Mouse (Mus musculus) midbrain, postnatal 0 days (tissue): ENCODE results near the gene Gm21985. TPM values are rescaled to one million over a fixed set of nuclear protein-coding genes. Genes with fewer than 3 reads are reported as not detected.

ENCODE experiments used
- ATAC-seq: fragments of 200-750 bp; cut with Nextera tagmentation; 2 replicates; pipeline ENCODE4 v1.8.0; 2017; ENCODE audit warnings: moderate number of reproducible peaks, mild to moderate bottlenecking, moderate TSS enrichment, moderate library complexity; ENCODE audit not compliant: low FRiP score
- DNase-seq: peaks from one replicate; pipeline ENCODE4 v3.0.0-alpha.2; 2015; ENCODE audit warnings: low spot score
- H3K27ac ChIP-seq: fragments of 300-500 bp; sonication (generic); 2 replicates; pipeline ENCODE4 v1.5.1; 2014; ENCODE audit warnings: low read depth, mild to moderate bottlenecking, low read length, mixed read lengths
- H3K27me3 ChIP-seq: fragments of 300-500 bp; sonication (generic); 2 replicates; pipeline ENCODE4 v1.6.1; 2014; ENCODE audit warnings: low read length, control low read depth, mixed read lengths; ENCODE audit not compliant: insufficient read depth
- H3K36me3 ChIP-seq: fragments of 300-500 bp; sonication (generic); 2 replicates; pipeline ENCODE4 v1.6.1; 2014; ENCODE audit warnings: low read length, control low read depth, mixed read lengths; ENCODE audit not compliant: insufficient read depth
- H3K4me1 ChIP-seq: fragments of 300-500 bp; sonication (generic); 2 replicates; pipeline ENCODE4 v1.6.1; 2014; ENCODE audit warnings: mild to moderate bottlenecking, control low read depth, antibody characterized with exemption, low read length, mixed read lengths; ENCODE audit not compliant: insufficient read depth
- H3K4me2 ChIP-seq: fragments of 300-500 bp; sonication (generic); 2 replicates; pipeline ENCODE4 v1.6.1; 2014; ENCODE audit warnings: low read depth, mild to moderate bottlenecking, low read length, mixed read lengths; ENCODE audit not compliant: poor library complexity, severe bottlenecking
- H3K4me3 ChIP-seq: fragments of 300-500 bp; sonication (generic); 2 replicates; pipeline ENCODE4 v1.5.1; 2014; ENCODE audit warnings: low read depth, mild to moderate bottlenecking, low read length, moderate library complexity
- H3K9ac ChIP-seq: fragments of 300-500 bp; sonication (generic); replicated peaks from 2 replicates; pipeline ENCODE4 v1.6.1; 2014; ENCODE audit warnings: mild to moderate bottlenecking, low read length, moderate library complexity, mixed read lengths; ENCODE audit not compliant: poor library complexity, severe bottlenecking
- H3K9me3 ChIP-seq: fragments of 300-500 bp; sonication (generic); 2 replicates; pipeline ENCODE4 v1.6.1; 2016; ENCODE audit warnings: low read length, control low read depth
- CTCF ChIP-seq: IDR thresholded peaks from 2 replicates; pipeline ENCODE4 v1.5.1; 2016; ENCODE audit warnings: antibody characterized with exemption, mild to moderate bottlenecking
- WGBS: fragments of 180-500 bp; shearing (Covaris S2); extraction: QIAGEN DNeasy Blood & Tissue Kit; methylation state at CpG from one replicate; pipeline ENCODE4 v1.1.7; 2014; 5-methylcytosine and 5-hydroxymethylcytosine counted together
- polyA plus RNA-seq: library from polyadenylated mRNA; unstranded; fragments of >200 nt; fragmentation: Nextera tagmentation; extraction: Ambion mirVana; gene quantifications from 2 replicates; pipeline ENCODE4 v1.2.1, GENCODE M21; 2015
- total RNA-seq: library from RNA; depleted of rRNA; stranded (reverse); fragments of >200 nt; gene quantifications from 2 replicates; pipeline ENCODE4 v1.2.3, GENCODE M21; 2014

Gene Gm21985
- total and polyA plus RNA-seq, 2 experiments from 2014 or later = 2.3 TPM; not detected in 1

- H3K36me3 ChIP-seq = no peaks in the 10 kb centered on the region
- 86% methylated on average over 7 of the region's 7 CpGs for WGBS
Observed at GRCm38 (mm10) chr2:112318905-112319304, 52.8 kb downstream of the Gm21985 start.

GRCm38 (mm10) chr2:112328069-112328777 is 62.1 kb downstream of the Gm21985 start:
- ATAC-seq = no peak
- Histone ChIP-seq H3K4me1 (no peaks in the 10 kb centered on the region), H3K27me3 (no peaks in the 10 kb centered on the region), H3K9me3 (no peaks in the 10 kb centered on the region), H3K4me2 (no peak overlapping the region), H3K9ac (no peak overlapping the region), H3K36me3 (no peaks in the 10 kb centered on the region), H3K27ac (no peak overlapping the region), H3K4me3 (no peak overlapping the region)
- no peak for TF ChIP-seq CTCF
- 90% methylated on average over 11 of the region's 11 CpGs for WGBS
- DNase-seq = no peak

More at GRCm38 (mm10) chr2:112318905-112319304, 52.8 kb downstream of the Gm21985 start:
- no peaks in the 10 kb centered on the region for H3K4me1 ChIP-seq
- ATAC-seq (no peak), DNase-seq (no peak)
- no peaks in the 10 kb centered on the region for H3K27me3 ChIP-seq
- no peaks in the 10 kb centered on the region for H3K9me3 ChIP-seq
- no peak overlapping the region for H3K9ac ChIP-seq
- H3K27ac ChIP-seq = no peak overlapping the region
- TF ChIP-seq CTCF = no peak
- H3K4me3 ChIP-seq = no peak overlapping the region
- no peak overlapping the region for H3K4me2 ChIP-seq

DNA sequence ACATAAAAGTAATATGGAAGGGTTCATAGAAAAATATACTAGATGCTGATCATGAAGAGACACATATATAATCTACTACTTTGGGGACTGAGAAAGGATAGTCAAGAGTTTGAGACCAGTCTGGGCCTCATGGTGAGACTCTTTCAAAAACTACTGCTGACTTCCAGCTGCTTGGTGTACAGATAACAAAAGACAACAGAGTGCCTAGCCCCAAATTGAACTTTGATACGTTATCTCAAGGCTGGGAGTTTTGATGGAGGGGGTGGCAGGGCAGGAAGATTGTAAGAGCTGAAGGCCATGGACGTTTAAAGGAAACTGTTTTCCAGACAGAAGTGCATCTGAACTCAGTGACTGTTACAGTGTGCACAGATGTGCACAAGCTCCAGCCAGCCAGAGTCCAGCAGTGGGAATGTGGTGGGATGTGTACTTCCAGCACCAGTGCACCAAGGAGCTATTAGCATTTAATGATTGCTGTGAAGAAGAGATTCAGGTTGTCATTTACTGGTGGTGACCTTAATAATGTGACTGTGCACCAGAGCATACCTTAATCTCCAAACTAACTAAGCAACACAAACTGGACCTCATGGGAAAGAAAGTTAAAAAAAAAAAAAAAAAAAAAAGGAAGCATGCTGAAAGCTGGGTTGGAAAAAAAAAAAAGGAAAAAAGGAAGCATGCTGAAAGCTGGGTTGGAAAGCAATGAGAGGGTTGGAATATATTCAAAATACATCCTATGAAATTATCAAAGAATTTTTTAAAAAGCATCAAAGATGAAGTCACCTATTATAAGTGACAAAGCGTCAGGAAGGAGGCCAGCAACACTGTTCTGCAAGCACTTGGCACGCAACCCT is 66.2 kb downstream of the Gm21985 start:
- TF ChIP-seq CTCF = no peak

DNA sequence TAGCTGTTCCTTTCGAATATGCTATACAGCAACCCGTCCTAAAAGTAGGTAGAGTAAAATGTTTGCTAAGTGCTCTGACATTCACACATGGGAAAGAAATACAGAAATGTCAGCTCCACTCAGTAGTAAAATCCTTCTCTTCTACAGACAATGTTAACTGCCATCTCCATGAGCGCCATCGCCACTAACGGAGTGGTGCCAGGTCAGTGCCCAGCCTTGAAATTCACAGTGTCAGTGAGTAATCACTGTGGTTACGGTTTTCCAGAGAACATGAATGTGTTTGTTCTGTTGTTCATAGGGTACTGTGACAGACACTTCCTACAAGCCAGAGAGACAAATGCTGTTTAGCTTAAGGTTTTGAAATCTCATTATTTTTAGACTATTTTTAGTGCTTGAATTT is 71.1 kb downstream of the Gm21985 start:
- Histone ChIP-seq H3K4me3 (no peak overlapping the region), H3K4me2 (no peak overlapping the region), H3K36me3 (peaks cover 35% of the 10 kb centered on the region), H3K9ac (no peak overlapping the region), H3K27me3 (no peaks in the 10 kb centered on the region), H3K4me1 (no peaks in the 10 kb centered on the region), H3K27ac (no peak overlapping the region), H3K9me3 (no peaks in the 10 kb centered on the region)
- TF ChIP-seq CTCF = no peak
- DNase-seq = no peak
- WGBS = 92% methylated on average over 6 of the region's 6 CpGs
- ATAC-seq = no peak

More for the DNA sequence above, 66.2 kb downstream of the Gm21985 start:
- ATAC-seq (no peak), DNase-seq (no peak)
- no peaks in the 10 kb centered on the region for H3K4me1 ChIP-seq
- H3K27ac ChIP-seq = no peak overlapping the region
- no peak overlapping the region for H3K4me3 ChIP-seq
- no peak overlapping the region for H3K9ac ChIP-seq
- WGBS = 73% methylated on average over 4 of the region's 4 CpGs
- H3K4me2 ChIP-seq = no peak overlapping the region
- H3K36me3 ChIP-seq = peaks cover 21% of the 10 kb centered on the region; the same call in 1 of the 2 replicates
- H3K9me3 ChIP-seq = no peaks in the 10 kb centered on the region
- no peaks in the 10 kb centered on the region for H3K27me3 ChIP-seq

GRCm38 (mm10) chr2:112339736-112340135 is 73.6 kb downstream of the Gm21985 start:
- no peak overlapping the region for H3K4me2 ChIP-seq
- TF ChIP-seq CTCF = peak; percentile 41
- H3K27me3 ChIP-seq = no peaks in the 10 kb centered on the region
- peak; percentile 3 for DNase-seq
- no peak overlapping the region for H3K27ac ChIP-seq
- no peak overlapping the region for H3K9ac ChIP-seq
- no peak overlapping the region for H3K4me3 ChIP-seq
- WGBS = 92% methylated on average over 2 of the region's 2 CpGs
- H3K36me3 ChIP-seq = peaks cover 38% of the 10 kb centered on the region
- H3K9me3 ChIP-seq = no peaks in the 10 kb centered on the region
- H3K4me1 ChIP-seq = no peaks in the 10 kb centered on the region
- no peak for ATAC-seq

GRCm38 (mm10) chr2:112341117-112341516 is 75.0 kb downstream of the Gm21985 start:
- H3K4me2 ChIP-seq = no peak overlapping the region
- TF ChIP-seq CTCF = no peak
- WGBS = 71% methylated on average over 3 of the region's 3 CpGs
- ATAC-seq = no peak
- DNase-seq = no peak
- H3K27ac ChIP-seq = no peak overlapping the region
- H3K4me1 ChIP-seq = no peaks in the 10 kb centered on the region
- H3K9me3 ChIP-seq = no peaks in the 10 kb centered on the region
- no peak overlapping the region for H3K4me3 ChIP-seq
- H3K9ac ChIP-seq = no peak overlapping the region
- H3K27me3 ChIP-seq = no peaks in the 10 kb centered on the region
- peaks cover 35% of the 10 kb centered on the region for H3K36me3 ChIP-seq
